Mouse (Mus musculus): Measurements from ENCODE around the gene Josd2.

Gene Josd2

GRCm38 (mm10) chr7:44453256-44453655 lies 14.5 kb upstream of the Josd2 start:
- DNase-seq = peak; percentile 90

- DNase-seq = no peak
Observed at GRCm38 (mm10) chr7:44456302-44456701, 11.5 kb upstream of the Josd2 start.

- peak; percentile 83 for DNase-seq
Observed at GRCm38 (mm10) chr7:44460067-44460466, 7.7 kb upstream of the Josd2 start.

GRCm38 (mm10) chr7:44460767-44461502 lies 6.8 kb upstream of the Josd2 start:
- DNase-seq = peak; percentile 86

DNA sequence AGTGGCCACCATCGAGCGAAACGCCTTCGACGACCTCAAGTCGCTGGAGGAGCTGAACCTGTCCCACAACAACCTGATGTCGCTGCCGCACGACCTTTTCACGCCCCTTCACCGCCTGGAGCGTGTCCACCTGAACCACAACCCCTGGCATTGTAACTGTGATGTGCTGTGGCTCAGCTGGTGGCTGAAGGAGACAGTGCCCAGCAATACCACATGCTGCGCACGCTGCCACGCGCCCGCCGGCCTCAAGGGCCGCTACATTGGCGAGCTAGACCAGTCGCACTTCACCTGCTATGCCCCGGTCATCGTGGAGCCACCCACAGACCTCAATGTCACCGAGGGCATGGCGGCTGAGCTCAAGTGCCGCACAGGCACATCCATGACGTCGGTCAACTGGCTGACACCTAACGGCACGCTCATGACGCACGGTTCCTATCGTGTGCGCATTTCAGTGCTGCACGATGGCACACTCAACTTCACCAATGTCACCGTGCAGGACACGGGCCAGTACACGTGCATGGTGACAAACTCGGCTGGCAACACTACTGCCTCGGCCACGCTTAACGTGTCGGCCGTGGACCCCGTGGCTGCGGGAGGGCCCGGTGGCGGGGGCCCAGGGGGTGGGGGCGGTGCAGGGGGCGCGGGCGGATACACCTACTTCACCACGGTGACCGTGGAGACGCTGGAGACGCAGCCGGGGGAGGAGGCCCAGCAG lies 6.1 kb upstream of the Josd2 start:
- DNase-seq = peak; percentile 91

- peak; percentile 86 for DNase-seq
Observed at GRCm38 (mm10) chr7:44462218-44463055, 5.3 kb upstream of the Josd2 start.

DNA sequence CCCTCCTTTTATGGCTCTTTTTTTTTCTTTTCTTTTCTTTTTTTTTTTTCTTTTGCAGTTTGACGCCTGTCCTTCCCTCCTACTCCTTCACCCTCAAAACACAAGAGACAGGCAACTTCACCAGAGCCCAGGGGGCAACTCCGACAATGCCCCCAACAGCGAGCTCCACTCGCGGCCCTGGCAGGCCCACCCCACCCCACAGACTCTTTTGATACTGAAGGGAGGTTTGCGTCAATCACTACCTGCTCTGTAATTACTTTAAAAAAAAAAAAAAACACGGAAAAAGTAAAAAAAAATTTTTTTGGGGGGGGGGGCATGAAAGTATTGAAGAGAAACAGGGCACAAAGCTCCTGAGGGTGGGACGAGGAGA lies 4.7 kb upstream of the Josd2 start:
- DNase-seq = no peak

DNA sequence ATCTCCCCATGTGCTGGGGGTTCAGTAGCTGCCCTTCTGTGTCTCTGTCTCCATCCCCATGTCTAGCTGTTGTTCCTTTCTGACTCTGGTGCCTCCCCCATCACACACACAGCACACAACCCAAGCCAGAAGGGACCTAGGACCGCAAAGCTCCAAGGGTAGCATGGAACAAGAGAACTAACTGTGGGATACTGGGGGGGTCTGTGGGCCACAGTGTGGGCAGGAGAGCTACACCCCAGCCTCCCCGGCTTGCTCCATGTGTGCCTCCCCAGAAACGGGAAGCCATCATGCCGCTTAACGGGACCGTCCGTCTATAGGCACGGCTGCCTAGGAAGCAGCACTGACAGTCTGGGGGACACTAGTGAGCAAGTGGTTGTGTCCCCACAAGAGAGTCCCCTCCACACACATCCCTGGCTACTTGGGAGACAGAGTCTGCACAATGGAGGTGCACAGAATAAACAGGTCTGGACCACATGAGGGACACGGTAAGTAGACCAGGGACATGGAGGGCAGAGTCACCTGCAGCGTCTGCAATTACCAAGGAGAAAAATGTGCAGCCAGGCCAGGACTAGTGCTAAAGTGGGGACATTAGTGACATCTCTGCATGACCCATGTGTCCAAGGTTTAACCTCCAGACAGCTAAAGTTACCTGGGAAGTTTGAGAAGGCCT lies 4.1 kb upstream of the Josd2 start:
- DNase-seq = peak; percentile 81

GRCm38 (mm10) chr7:44464511-44464910 lies 3.3 kb upstream of the Josd2 start:
- peak; percentile 89 for DNase-seq

GRCm38 (mm10) chr7:44465111-44465510 lies 2.7 kb upstream of the Josd2 start, which contains the start of gene Aspdh:
TSS of gene Aspdh (plus strand) at chr7:44465391.
- DNase-seq = peak; percentile 80

- peak; percentile 92 for DNase-seq
Observed at GRCm38 (mm10) chr7:44466006-44466887, 1.5 kb upstream of the Josd2 start.

DNA sequence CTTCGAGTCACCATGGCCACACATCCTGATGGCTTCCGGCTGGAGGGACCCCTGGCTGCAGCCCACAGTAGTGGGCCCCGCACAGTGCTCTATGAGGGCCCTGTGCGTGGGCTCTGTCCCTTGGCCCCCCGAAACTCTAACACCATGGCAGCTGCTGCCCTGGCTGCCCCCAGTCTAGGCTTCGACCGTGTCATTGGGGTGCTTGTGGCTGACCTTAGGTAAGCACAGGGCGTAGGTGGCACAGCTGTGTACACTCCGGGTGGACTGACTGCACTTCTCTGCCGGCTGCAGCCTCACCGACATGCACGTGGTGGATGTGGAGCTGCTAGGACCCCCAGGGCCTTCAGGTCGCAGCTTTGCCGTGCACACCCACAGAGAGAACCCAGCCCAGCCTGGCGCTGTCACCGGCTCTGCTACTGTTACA lies 880 bp upstream of the Josd2 start:
- peak; percentile 93 for DNase-seq

DNA sequence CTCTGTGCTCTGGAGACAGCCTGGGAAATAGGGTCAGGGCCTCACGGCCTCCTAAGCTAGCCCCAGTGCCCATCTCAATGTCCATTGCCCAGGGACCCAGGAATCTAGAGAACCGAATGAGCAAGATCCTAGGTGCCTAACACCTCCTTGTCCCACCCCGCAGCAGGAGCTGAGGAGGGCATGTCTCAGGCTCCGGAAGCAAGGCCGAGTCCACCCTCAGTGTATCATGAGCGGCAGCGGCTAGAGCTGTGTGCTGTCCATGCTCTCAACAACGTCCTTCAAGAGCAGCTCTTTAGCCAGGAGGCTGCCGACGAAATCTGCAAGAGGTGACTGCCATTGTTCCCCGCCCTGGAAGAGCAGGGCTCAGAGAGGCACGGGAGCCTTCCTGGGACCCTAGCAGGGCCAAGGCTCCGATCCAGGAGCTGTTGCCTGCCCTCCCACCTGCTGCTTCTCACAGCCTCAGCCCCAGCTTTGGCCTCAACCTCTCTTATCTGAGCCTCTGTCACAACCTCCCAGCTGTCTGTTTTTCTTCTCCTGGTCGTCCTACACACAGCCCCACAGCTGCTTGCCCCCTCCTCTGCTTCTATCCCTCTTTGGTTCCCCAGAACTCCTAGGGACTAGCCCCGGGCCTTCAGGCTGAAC lies 985 bp downstream of the Josd2 start:
- DNase-seq = no peak

DNA sequence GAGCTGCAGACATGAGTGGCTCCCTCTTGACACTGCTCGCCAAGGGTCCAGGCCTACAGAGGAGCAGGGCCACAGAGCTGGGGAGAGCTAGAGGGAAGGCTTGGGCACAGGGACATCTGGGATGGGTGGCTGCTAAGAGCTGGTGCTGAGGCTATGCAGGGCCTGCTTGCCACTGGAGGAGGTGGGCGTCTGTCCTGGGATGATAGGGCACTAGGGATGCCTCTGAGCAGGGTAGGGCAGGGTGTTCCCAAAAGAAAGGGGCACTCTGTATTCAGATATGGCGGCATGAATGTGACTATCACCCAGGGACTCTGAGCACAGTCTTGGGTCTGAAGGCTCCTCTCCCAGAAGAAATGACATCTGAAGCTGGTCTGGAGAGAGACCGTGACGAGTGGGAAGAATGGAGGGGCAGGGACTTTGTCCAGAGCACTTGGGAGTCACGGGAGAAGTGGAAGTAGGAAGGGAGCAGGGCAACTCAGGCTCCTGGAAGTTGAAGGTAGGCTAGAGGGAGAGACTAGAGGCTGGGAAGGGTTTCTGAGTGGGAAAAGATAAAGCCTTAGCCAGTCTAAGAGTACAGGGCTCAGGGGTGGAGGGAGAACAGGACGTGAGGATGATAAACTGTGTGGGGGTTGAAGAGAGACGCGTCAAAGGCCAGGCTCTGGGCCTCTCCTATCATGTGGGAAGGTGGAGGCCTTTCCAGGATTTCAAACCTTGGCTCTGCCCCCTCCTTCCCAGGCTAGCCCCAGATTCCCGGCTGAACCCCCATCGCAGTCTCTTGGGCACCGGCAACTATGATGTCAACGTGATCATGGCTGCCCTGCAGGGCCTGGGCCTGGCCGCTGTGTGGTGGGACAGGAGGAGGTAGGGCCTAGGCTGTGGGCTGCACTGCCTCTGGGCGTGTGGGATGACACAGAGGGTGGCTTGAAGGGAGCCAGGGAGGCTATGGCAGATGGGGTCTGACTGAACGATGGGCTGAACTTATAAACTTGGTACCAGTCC lies 2.2 kb downstream of the Josd2 start:
- peak; percentile 91 for DNase-seq

GRCm38 (mm10) chr7:44470696-44471612 lies 3.2 kb downstream of the Josd2 start:
- DNase-seq = peak; percentile 93

DNA sequence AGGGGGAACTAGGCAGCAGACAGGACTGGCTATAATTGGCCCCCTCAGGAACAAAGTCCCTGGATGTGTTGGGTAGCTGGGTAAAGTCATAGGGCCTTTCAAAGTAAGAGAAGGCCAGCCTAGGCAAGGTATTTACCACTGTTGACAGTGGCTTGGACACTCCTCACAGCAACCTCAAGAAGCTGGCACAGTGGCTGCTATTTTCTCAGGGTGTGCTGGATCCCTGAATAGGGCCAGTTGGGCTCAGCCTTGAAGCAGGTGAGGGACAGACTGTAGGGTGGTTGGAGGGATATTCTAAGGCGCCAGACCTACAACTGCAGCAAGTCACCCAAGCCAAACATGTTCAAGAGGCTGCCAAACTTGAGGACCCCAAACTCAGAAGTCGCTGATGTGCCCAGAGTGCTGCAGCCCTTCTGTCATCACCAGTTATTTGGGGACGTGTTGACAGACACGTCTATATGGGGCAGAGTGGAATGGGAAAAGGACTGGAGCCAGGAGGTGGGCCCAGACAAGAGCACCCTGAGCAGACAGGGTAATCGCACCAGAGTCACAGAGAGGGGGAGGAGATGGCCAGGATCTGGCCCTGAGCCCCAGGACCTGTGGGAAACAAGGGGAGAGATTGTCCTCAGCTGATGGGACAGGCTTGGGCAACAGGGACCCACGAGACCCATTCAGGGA lies 4.2 kb downstream of the Josd2 start:
- DNase-seq = peak; percentile 99

- no peak for DNase-seq
Observed at GRCm38 (mm10) chr7:44472558-44472885, 4.7 kb downstream of the Josd2 start.

DNA sequence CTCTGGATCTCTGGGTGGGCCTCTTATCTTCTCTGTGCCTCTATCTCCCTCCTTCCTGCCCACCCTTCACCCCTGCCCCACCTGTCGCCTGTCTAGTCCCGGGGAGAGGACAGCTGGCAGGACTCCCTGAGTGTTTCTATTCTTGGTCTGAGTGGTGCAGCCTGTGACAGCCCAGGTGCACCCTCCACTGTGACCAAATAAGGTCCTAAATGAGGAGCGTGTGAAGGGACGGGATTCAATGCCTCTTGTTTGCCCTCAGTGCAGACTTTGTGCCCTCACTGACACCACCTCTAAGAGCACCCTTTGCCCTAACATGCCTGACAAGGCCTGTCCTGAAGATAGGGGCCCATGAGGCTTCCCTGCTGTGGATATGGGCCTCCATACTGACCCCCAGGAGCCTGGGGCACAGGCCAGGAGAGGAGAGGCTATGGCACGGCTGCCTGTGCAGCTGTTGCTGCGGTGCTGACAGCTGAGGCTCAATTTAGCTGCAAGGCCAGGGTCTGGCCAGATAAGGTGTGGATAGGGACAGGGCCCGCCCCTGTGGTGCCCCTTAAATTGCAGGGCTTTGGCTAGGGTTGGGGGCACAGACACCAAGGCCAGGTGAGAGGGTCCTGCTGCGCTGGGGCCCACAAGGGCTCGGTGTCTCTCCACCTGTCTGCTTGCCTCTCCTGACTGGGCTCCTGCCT lies 5.3 kb downstream of the Josd2 start:
- DNase-seq = peak; percentile 99
